Mouse (Mus musculus): ENCODE measurements around the gene Gpr153.
"Not testable (repeated sequence)": the region's sequence is repeated elsewhere in the genome, so short reads cannot be mapped to it uniquely, and the experiment has no call there.

Gpr153 gene

GRCm38 (mm10) chr4:152273621-152274236 lies at the start of gene Gpr153:
Gene Gpr153 (plus strand): TSS chr4:152274232.
- in situ Hi-C loops (cut with MboI; ENCODE audit: low sequenced_read_pairs), result no loop called here

GRCm38 (mm10) chr4:152226901-152227486 lies 47.0 kb upstream of the Gpr153 start:
- in situ Hi-C loops (cut with MboI; ENCODE audit: low sequenced_read_pairs), result no loop called here

- in situ Hi-C loops (cut with MboI; ENCODE audit: low sequenced_read_pairs), result no loop called here
Observed at GRCm38 (mm10) chr4:152227749-152228527, 46.1 kb upstream of the Gpr153 start.

GRCm38 (mm10) chr4:152230331-152230730 lies 43.7 kb upstream of the Gpr153 start:
- in situ Hi-C loops (cut with MboI; ENCODE audit: low sequenced_read_pairs), result not testable (repeated sequence)

GRCm38 (mm10) chr4:152231326-152231725 lies 42.7 kb upstream of the Gpr153 start:
- in situ Hi-C loops (cut with MboI; ENCODE audit: low sequenced_read_pairs), result no loop called here

DNA sequence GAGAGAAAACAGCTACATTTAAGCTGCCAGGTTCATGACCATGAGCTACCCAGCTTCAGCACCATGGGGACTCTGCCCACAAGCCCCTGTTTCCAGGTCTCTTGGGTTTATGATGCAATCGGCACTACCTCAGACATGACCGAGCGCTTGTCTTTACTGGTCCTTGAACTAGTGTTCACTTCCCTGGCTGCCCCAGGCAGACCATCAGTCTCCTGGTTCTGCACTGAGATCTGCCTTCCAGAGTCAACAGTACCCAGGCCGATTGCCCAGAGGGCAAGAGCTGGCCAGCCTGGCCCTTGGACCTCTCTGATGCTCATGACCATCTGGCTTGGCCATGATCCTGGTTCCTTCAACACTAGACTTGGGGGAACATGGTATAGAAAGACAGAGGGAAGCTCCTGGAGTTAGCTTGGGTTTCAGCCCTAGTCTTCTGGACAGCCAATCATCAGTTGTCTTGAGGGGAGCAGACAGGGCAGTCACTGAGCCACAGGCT lies 41.6 kb upstream of the Gpr153 start:
- in situ Hi-C loops (cut with MboI; ENCODE audit: low sequenced_read_pairs), result no loop called here

DNA sequence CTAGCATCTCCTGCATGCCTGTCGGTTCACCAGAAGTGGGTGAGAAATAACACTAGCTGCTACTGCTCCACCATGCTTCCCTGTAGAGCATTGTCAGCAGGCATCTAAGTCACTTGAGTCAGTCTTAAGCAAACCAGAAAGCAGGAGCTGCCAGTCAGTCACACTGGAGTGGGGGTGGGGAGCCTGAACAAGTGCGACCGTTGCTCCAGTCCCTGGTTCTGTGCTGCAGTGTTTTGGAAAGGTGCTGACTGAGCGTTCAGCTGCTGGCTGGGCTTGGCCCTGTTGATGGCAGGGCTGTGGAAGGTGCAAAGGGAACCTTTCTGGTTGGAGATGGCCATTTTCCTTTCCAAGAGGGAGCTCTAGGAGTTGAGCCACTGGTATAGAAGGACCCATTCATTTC lies 34.1 kb upstream of the Gpr153 start:
- in situ Hi-C loops (cut with MboI; ENCODE audit: low sequenced_read_pairs), result no loop called here

DNA sequence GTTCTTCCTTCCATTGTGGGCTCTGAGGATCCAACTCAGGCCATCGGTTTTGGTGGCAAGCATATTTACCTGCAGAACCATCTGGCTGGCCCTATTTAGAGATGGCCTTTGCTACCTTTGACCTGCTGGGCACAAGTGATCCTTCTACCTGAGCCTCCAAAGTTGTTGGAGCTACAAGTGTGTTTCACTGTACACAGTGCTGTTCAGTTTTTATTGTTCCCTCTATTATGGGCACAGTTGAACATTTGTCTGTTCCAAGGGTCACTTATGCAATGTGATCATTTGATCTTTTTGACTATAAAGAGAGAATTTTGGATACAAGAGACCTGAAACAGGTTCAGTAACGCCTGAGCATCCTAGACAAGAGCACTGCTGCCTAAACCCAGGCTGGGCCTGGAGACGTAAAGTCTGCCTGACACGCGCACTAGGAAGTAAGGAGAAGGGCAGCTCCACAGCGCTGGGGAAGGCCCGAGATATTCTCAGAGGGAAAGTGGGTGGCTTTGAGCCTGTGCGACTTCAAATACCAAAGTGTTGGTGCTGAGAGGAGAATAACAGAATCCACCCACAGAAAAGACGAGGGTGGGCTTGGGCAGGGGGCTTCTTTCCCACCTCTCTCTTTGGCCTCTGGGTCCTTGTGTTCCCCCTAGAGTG lies 30.7 kb upstream of the Gpr153 start:
- in situ Hi-C loops (cut with MboI; ENCODE audit: low sequenced_read_pairs), result no loop called here

DNA sequence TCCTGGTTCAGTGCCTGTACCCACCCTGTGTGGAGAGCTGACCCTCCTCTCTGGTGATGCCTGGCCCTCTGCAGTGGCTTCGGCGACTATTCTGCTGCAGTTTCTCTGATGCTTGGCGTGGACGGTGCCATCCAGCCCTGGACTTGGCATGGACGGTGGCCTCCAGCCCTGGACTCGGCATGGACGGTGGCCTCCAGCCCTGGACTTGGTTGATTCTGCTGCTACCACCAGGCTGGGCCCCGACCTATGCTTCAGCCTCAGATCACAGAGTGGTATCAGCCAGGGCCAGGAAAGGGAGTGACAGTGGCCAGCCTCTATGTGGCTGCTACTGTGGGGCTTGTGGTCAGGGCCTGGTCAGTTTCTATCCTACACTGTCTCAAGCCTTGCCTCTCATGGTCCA lies 30.1 kb upstream of the Gpr153 start:
- in situ Hi-C loops (cut with MboI; ENCODE audit: low sequenced_read_pairs), result no loop called here

- in situ Hi-C loops (cut with MboI; ENCODE audit: low sequenced_read_pairs), result no loop called here
Observed at GRCm38 (mm10) chr4:152244545-152245522, 29.2 kb upstream of the Gpr153 start.

- in situ Hi-C loops (cut with MboI; ENCODE audit: low sequenced_read_pairs), result no loop called here
Observed at GRCm38 (mm10) chr4:152246011-152246410, 28.0 kb upstream of the Gpr153 start.

GRCm38 (mm10) chr4:152247195-152247594 lies 26.8 kb upstream of the Gpr153 start:
- in situ Hi-C loops (cut with MboI; ENCODE audit: low sequenced_read_pairs), result no loop called here

DNA sequence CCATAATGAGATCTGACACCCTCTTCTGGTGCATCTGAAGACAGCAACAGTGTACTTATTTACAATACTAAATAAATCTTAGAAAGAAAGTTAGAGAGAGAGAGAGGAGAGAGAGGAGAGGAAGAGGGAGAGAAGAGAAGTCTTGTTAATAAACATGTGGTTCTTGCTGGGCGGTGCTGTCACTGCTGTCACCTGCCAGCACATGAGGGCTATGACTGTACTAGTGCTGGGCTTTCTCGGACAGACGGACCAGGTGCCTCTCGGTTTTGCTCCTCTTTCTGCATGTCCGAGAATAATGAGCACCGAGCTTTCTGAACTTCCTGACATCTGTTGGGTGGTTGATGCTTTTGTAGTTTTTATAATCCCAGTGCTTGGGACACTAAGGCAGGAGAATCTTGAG lies 23.4 kb upstream of the Gpr153 start:
- in situ Hi-C loops (cut with MboI; ENCODE audit: low sequenced_read_pairs), result no loop called here

DNA sequence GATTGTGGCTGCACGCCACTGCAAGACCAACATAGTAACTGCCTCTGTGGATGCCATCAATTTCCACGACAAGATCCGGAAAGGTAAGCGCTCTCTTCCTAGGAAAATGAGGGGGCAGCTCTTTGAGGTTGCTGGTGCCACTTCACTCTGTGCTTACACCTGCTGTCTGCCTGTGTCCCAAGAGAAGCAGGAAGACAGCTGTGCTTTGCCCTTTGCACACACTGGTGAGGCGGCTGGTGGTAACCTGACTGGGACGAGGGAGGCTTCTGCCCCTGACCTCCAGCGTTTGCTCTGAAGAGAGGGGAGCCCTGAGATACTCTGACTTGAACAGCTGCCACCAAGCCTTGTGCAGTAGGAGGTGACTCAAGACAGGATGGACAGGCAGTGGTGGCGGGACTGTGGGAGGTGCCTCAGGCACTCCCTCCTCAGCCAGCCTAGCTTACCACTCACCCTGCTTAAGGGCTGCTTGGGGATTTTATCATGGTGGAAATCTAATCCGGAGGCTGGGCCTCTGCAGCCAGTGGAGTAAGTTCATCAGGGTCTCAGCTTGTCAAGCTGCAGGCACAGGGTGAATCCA lies 20.8 kb upstream of the Gpr153 start:
- in situ Hi-C loops (cut with MboI; ENCODE audit: low sequenced_read_pairs), result no loop called here

GRCm38 (mm10) chr4:152257070-152257469 lies 17.0 kb upstream of the Gpr153 start:
- in situ Hi-C loops (cut with MboI; ENCODE audit: low sequenced_read_pairs), result no loop called here

DNA sequence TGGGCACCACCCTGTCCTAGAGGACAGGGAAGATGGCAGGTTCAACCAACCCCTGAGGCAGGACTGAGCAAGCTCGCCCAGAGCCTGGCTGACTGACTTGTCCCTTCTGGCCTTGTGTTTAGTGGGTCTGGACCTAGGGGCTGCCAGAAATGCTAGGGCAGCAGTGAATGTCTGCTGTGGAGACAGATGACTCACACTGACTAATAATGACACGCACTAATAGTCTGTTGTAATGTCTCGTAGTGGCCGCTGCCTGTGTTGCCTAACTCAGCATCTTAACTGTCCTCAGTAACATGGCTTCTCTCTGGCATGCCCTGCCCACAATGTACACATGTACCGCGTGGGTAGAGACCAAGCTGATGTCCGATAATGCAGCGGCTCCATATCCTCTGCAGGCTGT lies 13.6 kb upstream of the Gpr153 start:
- in situ Hi-C loops (cut with MboI; ENCODE audit: low sequenced_read_pairs), result no loop called here

DNA sequence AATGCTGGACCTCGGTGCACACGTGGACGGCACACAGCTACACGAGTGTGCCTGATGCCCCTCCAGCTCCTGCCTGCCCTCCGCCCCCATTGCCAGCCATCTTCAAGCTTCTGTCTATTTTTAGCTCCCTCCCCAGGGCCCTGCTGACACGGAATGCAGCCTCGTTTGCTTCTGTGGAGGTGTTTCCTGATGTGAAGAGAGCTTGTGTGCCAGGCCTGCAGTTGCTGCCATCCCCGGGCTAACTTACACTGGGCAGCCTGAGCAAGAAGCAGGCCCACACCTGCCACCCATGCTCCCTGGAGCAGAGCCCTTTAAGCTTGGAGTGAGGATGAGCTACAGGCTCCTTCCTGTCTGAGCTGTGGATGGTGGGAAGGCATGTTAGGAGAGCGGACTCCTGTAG lies 11.8 kb upstream of the Gpr153 start:
- in situ Hi-C loops (cut with MboI; ENCODE audit: low sequenced_read_pairs), result no loop called here

- in situ Hi-C loops (cut with MboI; ENCODE audit: low sequenced_read_pairs), result no loop called here
Observed at GRCm38 (mm10) chr4:152263089-152263488, 10.9 kb upstream of the Gpr153 start.

DNA sequence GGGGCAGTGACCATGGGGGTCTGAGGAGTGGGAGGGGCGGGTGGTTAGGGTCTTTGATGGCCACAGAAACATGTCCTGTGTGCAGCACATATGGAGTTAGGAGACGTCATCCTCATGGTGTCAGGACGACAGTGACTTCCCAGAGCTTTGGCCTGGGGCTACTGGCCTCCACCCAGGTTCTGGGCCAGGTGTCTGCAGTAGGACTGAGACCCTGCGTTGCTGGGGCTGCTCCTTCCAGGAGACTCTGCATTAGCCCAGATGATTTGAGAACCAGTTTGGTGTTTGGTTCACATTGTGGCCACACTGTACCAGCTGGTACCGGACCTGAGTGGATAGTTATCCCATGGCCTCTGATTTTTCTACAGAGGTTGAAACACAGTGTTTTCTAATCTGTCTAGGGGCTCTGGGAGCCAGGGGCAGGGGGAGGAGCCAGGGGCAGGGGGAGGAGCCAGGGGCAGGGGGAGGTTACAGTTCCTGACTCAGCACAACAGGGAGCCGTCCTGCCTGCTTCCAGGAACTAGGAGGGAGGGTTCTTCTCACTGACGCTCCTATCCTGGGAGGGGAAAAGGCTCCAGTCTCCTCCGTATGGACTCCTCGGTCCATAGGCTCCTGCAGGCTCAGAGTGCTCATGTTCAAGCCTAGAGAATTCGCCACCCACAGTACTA lies 10.4 kb upstream of the Gpr153 start:
- in situ Hi-C loops (cut with MboI; ENCODE audit: low sequenced_read_pairs), result no loop called here

DNA sequence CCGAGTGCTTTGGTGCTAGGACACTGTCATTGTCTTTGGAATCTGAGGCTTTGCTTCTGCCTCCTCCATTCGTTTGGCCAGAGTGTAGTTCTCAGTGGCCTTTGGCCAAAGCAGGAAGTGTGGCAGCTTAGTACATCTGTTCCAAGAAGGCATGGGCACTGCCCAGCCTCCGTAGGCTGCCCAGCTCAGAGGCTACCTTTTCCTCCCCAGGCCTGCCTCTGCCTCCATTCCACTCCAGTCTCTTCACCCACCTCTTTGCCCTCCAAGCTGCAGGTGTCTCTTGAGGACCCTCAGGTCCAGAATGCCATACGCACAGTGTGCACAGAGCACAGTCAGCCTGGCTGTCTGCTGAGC lies 9.9 kb upstream of the Gpr153 start:
- in situ Hi-C loops (cut with MboI; ENCODE audit: low sequenced_read_pairs), result no loop called here

Measured in CH12F3 (cell line).